Mouse (Mus musculus): ENCODE data around the gene Mrpl33. TPM values are rescaled to one million over a fixed set of nuclear protein-coding genes. Genes with fewer than 3 reads are reported as not detected.

Gene Mrpl33
- polyA plus RNA-seq, 1 experiment from 2014 or later: 256 TPM

GRCm38 (mm10) chr5:31640542-31640941 lies 43.8 kb downstream of the Mrpl33 start:
- Histone ChIP-seq H3K9me3 (no peaks in the 10 kb centered on the region), H3K36me3 (peaks cover 20% of the 10 kb centered on the region; the same call in 1 of the 2 replicates), H3K4me2 (no peak overlapping the region), H3K9ac (replicated peaks) (no peak overlapping the region), H3K27ac (no peak overlapping the region), H3K27me3 (no peaks in the 10 kb centered on the region), H3K4me1 (replicated peaks) (no peaks in the 10 kb centered on the region), H3K4me3 (replicated peaks) (no peak overlapping the region)
- WGBS: 88% methylated on average over 2 of the region's 2 CpGs
- ATAC-seq (ENCODE audit: insufficient number of reproducible peaks, insufficient read depth, low FRiP score, low TSS enrichment, low read depth): no peak

GRCm38 (mm10) chr5:31642300-31642699 lies 45.6 kb downstream of the Mrpl33 start:
- Histone ChIP-seq H3K27ac (no peak overlapping the region), H3K36me3 (peaks cover 20% of the 10 kb centered on the region; the same call in 1 of the 2 replicates), H3K27me3 (no peaks in the 10 kb centered on the region), H3K4me1 (replicated peaks) (no peaks in the 10 kb centered on the region), H3K9ac (replicated peaks) (no peak overlapping the region), H3K4me2 (no peak overlapping the region), H3K4me3 (replicated peaks) (no peak overlapping the region), H3K9me3 (no peaks in the 10 kb centered on the region)
- 88% methylated on average over 3 of the region's 3 CpGs for WGBS
- no peak for ATAC-seq (ENCODE audit: insufficient number of reproducible peaks, insufficient read depth, low FRiP score, low TSS enrichment, low read depth)

- H3K27me3 ChIP-seq: no peaks in the 10 kb centered on the region
- H3K36me3 ChIP-seq: peaks cover 20% of the 10 kb centered on the region; the same call in 1 of the 2 replicates
- no peaks in the 10 kb centered on the region for H3K9me3 ChIP-seq
- no peak overlapping the region for H3K9ac ChIP-seq (replicated peaks)
- no peak overlapping the region for H3K4me2 ChIP-seq
- no peak overlapping the region for H3K4me3 ChIP-seq (replicated peaks)
- H3K4me1 ChIP-seq (replicated peaks): no peaks in the 10 kb centered on the region
- no peak for ATAC-seq (ENCODE audit: insufficient number of reproducible peaks, insufficient read depth, low FRiP score, low TSS enrichment, low read depth)
- no peak overlapping the region for H3K27ac ChIP-seq
- WGBS: 84% methylated on average over 4 of the region's 4 CpGs
Measured at GRCm38 (mm10) chr5:31644272-31644671, 47.5 kb downstream of the Mrpl33 start.

- Histone ChIP-seq H3K36me3 (peaks cover 20% of the 10 kb centered on the region; the same call in 1 of the 2 replicates), H3K27ac (no peak overlapping the region), H3K4me2 (no peak overlapping the region), H3K27me3 (no peaks in the 10 kb centered on the region), H3K4me3 (replicated peaks) (no peak overlapping the region), H3K9ac (replicated peaks) (no peak overlapping the region), H3K9me3 (no peaks in the 10 kb centered on the region), H3K4me1 (replicated peaks) (no peaks in the 10 kb centered on the region)
- no peak for ATAC-seq (ENCODE audit: insufficient number of reproducible peaks, insufficient read depth, low FRiP score, low TSS enrichment, low read depth)
- WGBS: 90% methylated on average over 6 of the region's 6 CpGs
Measured at GRCm38 (mm10) chr5:31644847-31645246, 48.1 kb downstream of the Mrpl33 start.

- Histone ChIP-seq H3K9me3 (no peaks in the 10 kb centered on the region), H3K4me1 (replicated peaks) (no peaks in the 10 kb centered on the region), H3K36me3 (peaks cover 13% of the 10 kb centered on the region; the same call in 1 of the 2 replicates), H3K4me3 (replicated peaks) (no peak overlapping the region), H3K4me2 (no peak overlapping the region), H3K9ac (replicated peaks) (no peak overlapping the region), H3K27ac (no peak overlapping the region), H3K27me3 (no peaks in the 10 kb centered on the region)
- WGBS: 88% methylated on average over 6 of the region's 6 CpGs
- ATAC-seq (ENCODE audit: insufficient number of reproducible peaks, insufficient read depth, low FRiP score, low TSS enrichment, low read depth): no peak
Measured at GRCm38 (mm10) chr5:31645798-31646197, 49.1 kb downstream of the Mrpl33 start.

- H3K36me3 ChIP-seq: peaks cover 7% of the 10 kb centered on the region; the same call in 1 of the 2 replicates
- no peak overlapping the region for H3K27ac ChIP-seq
- no peak overlapping the region for H3K4me3 ChIP-seq (replicated peaks)
- no peaks in the 10 kb centered on the region for H3K9me3 ChIP-seq
- H3K9ac ChIP-seq (replicated peaks): no peak overlapping the region
- ATAC-seq (ENCODE audit: insufficient number of reproducible peaks, insufficient read depth, low FRiP score, low TSS enrichment, low read depth): no peak
- 86% methylated on average over 6 of the region's 6 CpGs for WGBS
- H3K4me2 ChIP-seq: no peak overlapping the region
- H3K4me1 ChIP-seq (replicated peaks): no peaks in the 10 kb centered on the region
- H3K27me3 ChIP-seq: no peaks in the 10 kb centered on the region
Measured at GRCm38 (mm10) chr5:31646574-31646973, 49.8 kb downstream of the Mrpl33 start.

GRCm38 (mm10) chr5:31647327-31647726 lies 50.6 kb downstream of the Mrpl33 start:
- no peaks in the 10 kb centered on the region for H3K9me3 ChIP-seq
- H3K27ac ChIP-seq: no peak overlapping the region
- H3K4me3 ChIP-seq (replicated peaks): no peak overlapping the region
- no peak overlapping the region for H3K4me2 ChIP-seq
- no peaks in the 10 kb centered on the region for H3K4me1 ChIP-seq (replicated peaks)
- ATAC-seq (ENCODE audit: insufficient number of reproducible peaks, insufficient read depth, low FRiP score, low TSS enrichment, low read depth): no peak
- H3K36me3 ChIP-seq: peaks cover 7% of the 10 kb centered on the region; the same call in 1 of the 2 replicates
- H3K27me3 ChIP-seq: no peaks in the 10 kb centered on the region
- no peak overlapping the region for H3K9ac ChIP-seq (replicated peaks)
- WGBS: 83% methylated on average over 2 of the region's 2 CpGs

- no peak overlapping the region for H3K4me3 ChIP-seq (replicated peaks)
- 93% methylated on average over 2 of the region's 2 CpGs for WGBS
- H3K9me3 ChIP-seq: 0 out of 2 replicates have a peak, but pooled peaks cover 6% of the 10 kb centered on the region
- H3K27ac ChIP-seq: no peak overlapping the region
- no peak overlapping the region for H3K9ac ChIP-seq (replicated peaks)
- no peak for ATAC-seq (ENCODE audit: insufficient number of reproducible peaks, insufficient read depth, low FRiP score, low TSS enrichment, low read depth)
- H3K27me3 ChIP-seq: no peaks in the 10 kb centered on the region
- H3K4me1 ChIP-seq (replicated peaks): no peaks in the 10 kb centered on the region
- no peak overlapping the region for H3K4me2 ChIP-seq
- H3K36me3 ChIP-seq: no peaks in the 10 kb centered on the region
Measured at GRCm38 (mm10) chr5:31650518-31651288, 54.0 kb downstream of the Mrpl33 start.

- Histone ChIP-seq H3K27me3 (no peaks in the 10 kb centered on the region), H3K4me2 (no peak overlapping the region), H3K4me1 (replicated peaks) (no peaks in the 10 kb centered on the region), H3K9ac (replicated peaks) (no peak overlapping the region), H3K4me3 (replicated peaks) (no peak overlapping the region), H3K36me3 (no peaks in the 10 kb centered on the region), H3K27ac (no peak overlapping the region), H3K9me3 (0 out of 2 replicates have a peak, but pooled peaks cover 6% of the 10 kb centered on the region)
- WGBS: 89% methylated on average over 1 of the region's 1 CpGs
- ATAC-seq (ENCODE audit: insufficient number of reproducible peaks, insufficient read depth, low FRiP score, low TSS enrichment, low read depth): no peak
Measured at GRCm38 (mm10) chr5:31655688-31656190, 59.0 kb downstream of the Mrpl33 start.

GRCm38 (mm10) chr5:31666176-31666575 lies 69.4 kb downstream of the Mrpl33 start:
- ATAC-seq (ENCODE audit: insufficient number of reproducible peaks, insufficient read depth, low FRiP score, low TSS enrichment, low read depth): no peak
- Histone ChIP-seq H3K4me1 (replicated peaks) (no peaks in the 10 kb centered on the region; the same call in 1 of the 2 replicates), H3K9me3 (no peaks in the 10 kb centered on the region), H3K9ac (replicated peaks) (no peak overlapping the region), H3K4me3 (replicated peaks) (no peak overlapping the region), H3K27ac (no peak overlapping the region), H3K4me2 (no peak overlapping the region), H3K27me3 (no peaks in the 10 kb centered on the region), H3K36me3 (no peaks in the 10 kb centered on the region)
- WGBS: 14% methylated on average over 1 of the region's 1 CpGs

- Histone ChIP-seq H3K36me3 (no peaks in the 10 kb centered on the region), H3K27me3 (no peaks in the 10 kb centered on the region), H3K4me3 (replicated peaks) (no peak overlapping the region), H3K27ac (no peak overlapping the region), H3K9ac (replicated peaks) (no peak overlapping the region), H3K9me3 (no peaks in the 10 kb centered on the region), H3K4me1 (replicated peaks) (no peaks in the 10 kb centered on the region; the same call in 1 of the 2 replicates), H3K4me2 (no peak overlapping the region)
- no peak for ATAC-seq (ENCODE audit: insufficient number of reproducible peaks, insufficient read depth, low FRiP score, low TSS enrichment, low read depth)
- 63% methylated on average over 13 of the region's 13 CpGs for WGBS
Measured at GRCm38 (mm10) chr5:31668325-31668968, 71.7 kb downstream of the Mrpl33 start.

Data from limb, embryonic 12.5 days (tissue).